Comparison of ENCODE assay signal across 10 mouse cellular contexts in genomic region chr15:100732580-100732979, GRCm38 (mm10). TPM values are rescaled to one million over a fixed set of nuclear protein-coding genes. Genes with fewer than 3 reads are reported as not detected.
DNase-seq lines count a peak whose midpoint lies in the region; ATAC-seq and TF ChIP-seq lines count a peak whose summit lies in the region.
"Had no signal": no experiment of that assay in that cellular context is flagged by ENCODE, and none has a peak within 500 bp of the region (broad histone marks: within the 10 kb centered on the region; RNA-seq: fewer than 3 reads in every experiment).

No protein-coding gene starts in this region.

- H3K9me3 ChIP-seq in midbrain, postnatal 0 days (ENCODE audit: low read length) = no peaks in the 10 kb centered on the region
- H3K9me3 ChIP-seq in forebrain, embryonic 12.5 days = no peaks in the 10 kb centered on the region

- no peak for TF ChIP-seq CTCF in liver, adult 2 months (IDR thresholded peaks at IDR 0.05; ENCODE audit: low read depth, low read length)
- TF ChIP-seq CTCF in midbrain, postnatal 0 days (IDR thresholded peaks at IDR 0.05) = no peak

- DNase-seq in liver, adult 2 months (ENCODE audit: extremely low read depth, low read depth, low spot score) = peak; percentile 31
- DNase-seq in liver = no peak
- peak; percentile 93 for DNase-seq in induced T-regulatory cell, adult 2 months (ENCODE audit: low read depth)
- DNase-seq in telencephalon, adult 2 months (ENCODE audit: low read depth, low spot score) = peak; percentile 26
- DNase-seq in layer of hippocampus, postnatal 25 days (ENCODE audit: extremely low spot score in 1 of 2, low spot score in 1 of 2) = no peak
- DNase-seq in midbrain, postnatal 0 days (ENCODE audit: low spot score) = no peak
- DNase-seq: cerebellum, postnatal 36 days; right cerebral cortex, postnatal 4 days had no signal

- 71% methylated on average over 5 of the region's 5 CpGs for WGBS in liver, adult 2 months
- 40% methylated on average over 5 of the region's 5 CpGs for WGBS in midbrain, postnatal 0 days
- WGBS in forebrain, embryonic 12.5 days = 33% methylated on average over 5 of the region's 5 CpGs

- peaks cover 10% of the 10 kb centered on the region for H3K27me3 ChIP-seq in liver, adult 2 months (ENCODE audit: control insufficient read depth, insufficient read depth, low read length)
- peaks cover 31% of the 10 kb centered on the region for H3K27me3 ChIP-seq in midbrain, postnatal 0 days (ENCODE audit: insufficient read depth, low read length)
- peaks cover 47% of the 10 kb centered on the region for H3K27me3 ChIP-seq in forebrain, embryonic 12.5 days

- no peak for TF ChIP-seq POLR2A in liver, adult 2 months (IDR thresholded peaks at IDR 0.05; ENCODE audit: extremely low read depth, insufficient read depth, low read length)

- no peak overlapping the region for H3K4me3 ChIP-seq in liver, adult 2 months (ENCODE audit: insufficient read depth, low read depth, low read length)
- H3K4me3 ChIP-seq in midbrain, postnatal 0 days (ENCODE audit: low read depth, low read length) = no peak overlapping the region
- H3K4me3 ChIP-seq in forebrain, embryonic 12.5 days (replicated peaks) = no peak overlapping the region

- no peak overlapping the region for H3K9ac ChIP-seq in liver, adult 2 months (ENCODE audit: low read depth, low read length)
- H3K9ac ChIP-seq in midbrain, postnatal 0 days (replicated peaks; ENCODE audit: low read length, poor library complexity, severe bottlenecking) = no peak overlapping the region
- H3K9ac ChIP-seq in forebrain, embryonic 12.5 days = no peak overlapping the region

- H3K4me2 ChIP-seq in midbrain, postnatal 0 days (ENCODE audit: low read depth, low read length, poor library complexity, severe bottlenecking) = no peak overlapping the region
- no peak overlapping the region for H3K4me2 ChIP-seq in forebrain, embryonic 12.5 days

- H3K79me2 ChIP-seq in liver, adult 2 months (ENCODE audit: control insufficient read depth, insufficient read depth, low read length) = no peaks in the 10 kb centered on the region

- H3K36me3 ChIP-seq in liver, adult 2 months (ENCODE audit: control insufficient read depth, insufficient read depth, low read length) = no peaks in the 10 kb centered on the region
- no peaks in the 10 kb centered on the region for H3K36me3 ChIP-seq in midbrain, postnatal 0 days (ENCODE audit: insufficient read depth, low read length)
- no peaks in the 10 kb centered on the region for H3K36me3 ChIP-seq in forebrain, embryonic 12.5 days (replicated peaks)

- no peaks in the 10 kb centered on the region for H3K4me1 ChIP-seq in liver, adult 2 months (ENCODE audit: control insufficient read depth, insufficient read depth, low read length)
- H3K4me1 ChIP-seq in midbrain, postnatal 0 days (ENCODE audit: insufficient read depth, low read length) = no peaks in the 10 kb centered on the region
- H3K4me1 ChIP-seq in forebrain, embryonic 12.5 days = peaks cover 11% of the 10 kb centered on the region

- H3K27ac ChIP-seq in liver, adult 2 months (replicated peaks; ENCODE audit: insufficient read depth, low read depth, low read length) = no peak overlapping the region
- H3K27ac ChIP-seq in midbrain, postnatal 0 days (ENCODE audit: low read depth, low read length) = no peak overlapping the region
- no peak overlapping the region for H3K27ac ChIP-seq in forebrain, embryonic 12.5 days

- ATAC-seq in activated CD4-positive, CD25-positive, alpha-beta regulatory T cell, adult 4 months = peak; percentile 90
- no peak for ATAC-seq in midbrain, postnatal 0 days (ENCODE audit: low FRiP score)
- no peak for ATAC-seq in forebrain, embryonic 12.5 days (ENCODE audit: low FRiP score)

RNA-seq across cellular contexts. Expression of gene Galnt6, which starts 3.4 kb away (rescaled TPM):
- 0.46 and 0.87 TPM in 2 replicates for total RNA-seq in liver, adult 2 months (2014; rRNA removed)
- polyA plus RNA-seq in liver, adult 2 months (2012; rRNA removed) = 0.20 and 0.42 TPM in 2 replicates
- polyA plus RNA-seq in activated CD4-positive, CD25-positive, alpha-beta regulatory T cell, adult 4 months (2017; shearing (Covaris generic)) = 10 to 100 TPM; 52.5 to 78.9 TPM
- total RNA-seq in layer of hippocampus, postnatal 25 days (2021) = 1 to 10 TPM; 5.7 to 6.5 TPM
- total RNA-seq in midbrain, postnatal 0 days (2014; rRNA removed) = 0.16 and 0.71 TPM in 2 replicates
- polyA plus RNA-seq in midbrain, postnatal 0 days (2015; fragmentation: Nextera tagmentation; extraction: Ambion mirVana) = 0.20 and 0.22 TPM in 2 replicates
- polyA plus RNA-seq in forebrain, embryonic 12.5 days (2016; fragmentation: Nextera tagmentation; extraction: Ambion mirVana) = 0.05 TPM in 1 of 2 replicates, not detected in the other

RNA-seq across cellular contexts. Expression of gene Slc4a8, which starts 29.0 kb away (rescaled TPM):
- 0.18 and 1.1 TPM in 2 replicates for total RNA-seq in liver, adult 2 months (2014; rRNA removed)
- polyA plus RNA-seq in liver, adult 2 months (2012; rRNA removed) = 0.16 and 0.29 TPM in 2 replicates
- polyA plus RNA-seq in activated CD4-positive, CD25-positive, alpha-beta regulatory T cell, adult 4 months (2017; shearing (Covaris generic)) = 10 to 100 TPM in 1 of 2 experiments, 1 to 10 TPM in 1; 8.6 to 10.2 TPM
- total RNA-seq in layer of hippocampus, postnatal 25 days (2021) = 10 to 100 TPM; 78.0 to 78.8 TPM
- 31.2 and 31.8 TPM in 2 replicates for total RNA-seq in midbrain, postnatal 0 days (2014; rRNA removed)
- 31.0 and 37.3 TPM in 2 replicates for polyA plus RNA-seq in midbrain, postnatal 0 days (2015; fragmentation: Nextera tagmentation; extraction: Ambion mirVana)
- polyA plus RNA-seq in forebrain, embryonic 12.5 days (2016; fragmentation: Nextera tagmentation; extraction: Ambion mirVana) = 18.6 and 19.5 TPM in 2 replicates

RNA-seq across cellular contexts. Expression of gene Cela1, which starts 44.9 kb away (rescaled TPM):
- 54.6 and 199 TPM in 2 replicates for total RNA-seq in liver, adult 2 months (2014; rRNA removed)
- polyA plus RNA-seq in liver, adult 2 months (2012; rRNA removed) = 58.3 and 69.1 TPM in 2 replicates
- polyA plus RNA-seq in activated CD4-positive, CD25-positive, alpha-beta regulatory T cell, adult 4 months (2017; shearing (Covaris generic)) = 10 to 100 TPM in 1 of 2 experiments, 1 to 10 TPM in 1; 6.7 to 10.3 TPM
- total RNA-seq in layer of hippocampus, postnatal 25 days (2021) = 1 to 10 TPM; 1.6 to 1.8 TPM
- total RNA-seq in midbrain, postnatal 0 days (2014; rRNA removed) = 2.0 TPM in 1 of 2 replicates, not detected in the other
- polyA plus RNA-seq in midbrain, postnatal 0 days (2015; fragmentation: Nextera tagmentation; extraction: Ambion mirVana) = 2.0 TPM in 2 replicates
- not detected in 2 replicates for polyA plus RNA-seq in forebrain, embryonic 12.5 days (2016; fragmentation: Nextera tagmentation; extraction: Ambion mirVana)

Comparison
In these comparisons a context has a peak if more than half of its experiments do, and no peak if none do; other contexts are left out.
1. DNase-seq: peak in liver, adult 2 months (single experiment), induced T-regulatory cell, adult 2 months (single experiment) and telencephalon, adult 2 months (single experiment); none in liver (single experiment), layer of hippocampus, postnatal 25 days (0 of 2) and midbrain, postnatal 0 days (single experiment).
2. RNA of gene Galnt6, which starts 3.4 kb away (polyA plus RNA-seq): 52.5 to 78.9 TPM in activated CD4-positive, CD25-positive, alpha-beta regulatory T cell, adult 4 months; 0.20 to 0.42 TPM in liver, adult 2 months, 0.20 to 0.22 TPM in midbrain, postnatal 0 days and 0.05 TPM in forebrain, embryonic 12.5 days; every median in the first group is over 10 times any median in the second.